Mouse (Mus musculus) neural tube, embryonic 14.5 days (tissue): Measurements from ENCODE around the gene Grasp. TPM values are rescaled to one million over a fixed set of nuclear protein-coding genes. Genes with fewer than 3 reads are reported as not detected.

Source experiments
- ATAC-seq: fragments of 200-750 bp; cut with Nextera tagmentation; 2 replicates; pipeline ENCODE4 v1.8.0; 2017; ENCODE audit warnings: low read depth, mild to moderate bottlenecking, moderate TSS enrichment, moderate library complexity
- H3K27ac ChIP-seq: fragments of 300-500 bp; sonication (generic); 2 replicates; pipeline ENCODE4 v1.5.1; 2014; ENCODE audit warnings: low read depth, mild to moderate bottlenecking, control low read depth, low read length, moderate library complexity, mixed read lengths
- H3K27me3 ChIP-seq: fragments of 300-500 bp; sonication (generic); 2 replicates; pipeline ENCODE4 v1.6.1; 2014; ENCODE audit warnings: low read length; ENCODE audit not compliant: control insufficient read depth, insufficient read depth
- H3K36me3 ChIP-seq: fragments of 300-500 bp; sonication (generic); 2 replicates; pipeline ENCODE4 v1.6.1; 2014; ENCODE audit warnings: low read length, mixed read lengths; ENCODE audit not compliant: control insufficient read depth, insufficient read depth
- H3K4me1 ChIP-seq: fragments of 300-500 bp; sonication (generic); 2 replicates; pipeline ENCODE4 v1.6.1; 2014; ENCODE audit warnings: low read length; ENCODE audit not compliant: control insufficient read depth, insufficient read depth
- H3K4me2 ChIP-seq: fragments of 300-500 bp; sonication (generic); 2 replicates; pipeline ENCODE4 v1.6.1; 2014; ENCODE audit warnings: mild to moderate bottlenecking, low read depth, low read length, control low read depth
- H3K4me3 ChIP-seq: fragments of 300-500 bp; sonication (generic); 2 replicates; pipeline ENCODE4 v1.5.1; 2014; ENCODE audit warnings: low read depth, low read length, control low read depth, mixed read lengths
- H3K9ac ChIP-seq: fragments of 300-500 bp; sonication (generic); replicated peaks from 2 replicates; pipeline ENCODE4 v1.6.1; 2014; ENCODE audit warnings: low read depth, mild to moderate bottlenecking, control low read depth, low read length, mixed read lengths
- H3K9me3 ChIP-seq: fragments of 300-500 bp; sonication (generic); 2 replicates; pipeline ENCODE4 v1.6.1; 2016; ENCODE audit warnings: low read length; ENCODE audit not compliant: control insufficient read depth
- WGBS: fragments of 180-500 bp; shearing (Covaris S2); extraction: QIAGEN DNeasy Blood & Tissue Kit; methylation state at CpG from one replicate; pipeline ENCODE4 v1.1.7; 2014; 5-methylcytosine and 5-hydroxymethylcytosine counted together
- polyA plus RNA-seq: library from polyadenylated mRNA; unstranded; fragments of >200 nt; fragmentation: Nextera tagmentation; extraction: Ambion mirVana; gene quantifications from 2 replicates; pipeline ENCODE4 v1.2.1, GENCODE M21; 2014

Grasp gene
- 1.0 and 2.4 TPM in 2 replicates for polyA plus RNA-seq

DNA sequence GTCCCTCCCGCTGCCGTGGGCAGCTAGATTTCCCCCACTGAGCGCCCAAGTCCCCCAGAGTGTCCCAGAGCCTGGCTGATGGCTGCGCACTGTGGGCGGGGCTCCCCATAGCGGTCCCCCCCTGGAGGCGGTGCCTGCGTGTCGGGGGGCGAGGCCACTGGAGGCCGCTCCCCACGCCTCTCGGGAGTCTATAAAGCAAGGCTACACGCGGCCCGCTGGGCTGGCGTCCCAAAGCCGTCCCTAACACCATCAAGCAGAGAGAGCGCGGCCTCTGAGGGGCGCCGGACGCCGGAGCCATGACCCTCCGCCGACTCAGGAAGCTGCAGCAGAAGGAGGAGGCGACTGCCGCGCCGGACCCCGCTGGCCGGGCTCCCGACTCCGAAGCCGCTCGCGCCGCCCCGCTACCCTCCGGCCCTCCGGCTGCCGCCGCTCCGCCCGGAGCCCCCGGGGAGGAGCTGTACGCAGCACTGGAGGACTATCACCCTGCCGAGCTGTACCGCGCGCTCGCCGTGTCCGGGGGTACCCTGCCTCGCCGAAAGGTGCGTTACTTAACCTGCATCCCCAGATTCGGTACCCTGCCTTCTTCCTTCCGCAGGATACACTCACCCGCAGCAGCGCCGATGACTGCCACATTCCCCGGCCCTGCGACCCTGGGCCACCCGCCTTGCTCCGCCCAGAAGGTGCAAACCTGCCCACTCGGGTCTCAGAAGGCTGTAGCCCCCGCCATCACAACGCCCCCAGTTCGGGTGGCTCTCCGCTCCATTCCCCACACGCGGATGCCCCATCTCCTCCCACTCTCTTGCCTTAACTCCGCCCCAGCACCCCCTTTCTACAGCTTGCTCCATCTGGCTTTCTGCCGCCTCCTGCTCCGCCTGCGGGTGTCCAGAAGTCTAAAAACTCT is at the start of gene Grasp:
Gene Grasp, plus strand, starts transcription at position 183 of the 901 bp plus-strand sequence.
- H3K4me3 ChIP-seq, result peak within 1 kb of the TSS; percentile 75
- H3K4me2 ChIP-seq, result peak within 1 kb of the TSS; percentile 80
- H3K27ac ChIP-seq, result no peak within 1 kb of the TSS
- peak; percentile 72 for ATAC-seq
- H3K4me1 ChIP-seq, result peaks cover 17% of the 10 kb centered on the region
- no peaks in the 10 kb centered on the region for H3K9me3 ChIP-seq
- under 1% methylated on average over 60 of the region's 77 CpGs for WGBS
- no peaks in the 10 kb centered on the region; the same call in 1 of the 2 replicates for H3K27me3 ChIP-seq
- no peaks in the 10 kb centered on the region for H3K36me3 ChIP-seq
- peak within 1 kb of the TSS; percentile 78 for H3K9ac ChIP-seq

DNA sequence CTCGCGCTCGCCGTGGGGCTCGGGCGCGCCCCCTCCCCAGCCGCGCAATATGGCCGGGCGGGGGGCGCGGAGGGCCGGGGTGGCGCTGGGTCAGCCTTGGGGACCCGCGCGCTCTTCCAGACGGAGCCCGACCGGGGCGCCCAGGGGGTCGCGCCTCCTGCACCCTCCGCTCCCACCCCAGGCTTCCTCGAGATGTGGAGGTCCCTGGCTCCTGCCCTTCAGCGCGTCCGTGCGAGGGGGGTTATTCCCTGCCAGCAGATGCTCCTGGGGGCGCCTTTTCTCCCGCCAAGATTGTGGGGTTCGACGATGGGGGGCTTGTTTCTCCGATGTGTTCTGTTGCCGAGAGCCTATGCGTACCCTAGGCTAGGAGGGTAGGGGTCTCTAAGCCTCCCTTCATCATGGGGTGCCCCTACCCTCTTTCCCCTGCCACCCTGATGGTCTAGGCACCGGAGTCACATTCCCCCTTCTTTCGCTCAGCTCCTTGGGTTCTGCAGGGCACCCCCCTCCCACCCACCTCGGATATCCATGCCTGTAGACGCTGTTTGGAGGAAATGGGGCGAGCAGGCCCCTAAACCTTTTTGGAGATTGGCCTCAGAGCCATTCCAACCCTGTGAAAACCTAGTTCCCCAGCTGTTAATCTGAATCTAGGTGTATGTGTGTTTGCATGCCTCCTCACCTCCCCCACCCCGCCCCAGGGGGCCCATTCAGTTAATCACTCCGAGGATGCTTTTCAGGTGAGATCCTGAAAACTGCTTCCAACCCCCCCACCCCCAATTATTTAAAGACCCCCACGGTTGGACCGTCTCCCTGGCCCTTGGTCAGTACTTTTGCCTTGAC is 49.5 kb upstream of the Grasp start:
- H3K4me3 ChIP-seq, result peak overlapping the region; percentile 55
- no peaks in the 10 kb centered on the region for H3K36me3 ChIP-seq
- no peaks in the 10 kb centered on the region for H3K9me3 ChIP-seq
- ATAC-seq, result peak; percentile 63
- peaks cover 26% of the 10 kb centered on the region for H3K4me1 ChIP-seq
- peak overlapping the region; percentile 82 for H3K27ac ChIP-seq
- WGBS, result 1% methylated on average over 17 of the region's 46 CpGs
- H3K27me3 ChIP-seq, result no peaks in the 10 kb centered on the region
- H3K4me2 ChIP-seq, result peak overlapping the region; percentile 83
- H3K9ac ChIP-seq, result peak overlapping the region; percentile 96

DNA sequence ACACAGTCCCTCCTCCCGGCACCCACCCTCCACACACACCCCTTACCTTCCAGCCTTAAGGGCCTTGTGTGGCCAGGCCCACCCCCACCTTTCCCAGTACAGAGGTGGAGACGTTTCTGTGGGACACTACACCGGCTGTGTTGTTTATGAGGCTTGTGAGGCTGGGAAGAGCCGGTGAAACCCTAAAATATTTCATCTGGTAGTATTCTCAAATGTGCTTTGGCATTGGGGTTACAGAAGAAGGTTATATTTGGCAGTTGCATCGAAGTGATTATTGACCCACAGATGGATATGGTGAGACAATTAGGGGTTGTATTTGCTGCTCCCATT is 48.9 kb upstream of the Grasp start:
- peak overlapping the region; percentile 83 for H3K4me2 ChIP-seq
- 0 out of 2 replicates have a peak, but pooled peaks have one; percentile 25 for ATAC-seq
- no peaks in the 10 kb centered on the region for H3K9me3 ChIP-seq
- H3K4me1 ChIP-seq, result peaks cover 28% of the 10 kb centered on the region
- no peaks in the 10 kb centered on the region for H3K27me3 ChIP-seq
- H3K9ac ChIP-seq, result peak overlapping the region; percentile 96
- peak overlapping the region; percentile 55 for H3K4me3 ChIP-seq
- WGBS, result 4% methylated on average over 5 of the region's 5 CpGs
- H3K36me3 ChIP-seq, result no peaks in the 10 kb centered on the region
- peak overlapping the region; percentile 82 for H3K27ac ChIP-seq

DNA sequence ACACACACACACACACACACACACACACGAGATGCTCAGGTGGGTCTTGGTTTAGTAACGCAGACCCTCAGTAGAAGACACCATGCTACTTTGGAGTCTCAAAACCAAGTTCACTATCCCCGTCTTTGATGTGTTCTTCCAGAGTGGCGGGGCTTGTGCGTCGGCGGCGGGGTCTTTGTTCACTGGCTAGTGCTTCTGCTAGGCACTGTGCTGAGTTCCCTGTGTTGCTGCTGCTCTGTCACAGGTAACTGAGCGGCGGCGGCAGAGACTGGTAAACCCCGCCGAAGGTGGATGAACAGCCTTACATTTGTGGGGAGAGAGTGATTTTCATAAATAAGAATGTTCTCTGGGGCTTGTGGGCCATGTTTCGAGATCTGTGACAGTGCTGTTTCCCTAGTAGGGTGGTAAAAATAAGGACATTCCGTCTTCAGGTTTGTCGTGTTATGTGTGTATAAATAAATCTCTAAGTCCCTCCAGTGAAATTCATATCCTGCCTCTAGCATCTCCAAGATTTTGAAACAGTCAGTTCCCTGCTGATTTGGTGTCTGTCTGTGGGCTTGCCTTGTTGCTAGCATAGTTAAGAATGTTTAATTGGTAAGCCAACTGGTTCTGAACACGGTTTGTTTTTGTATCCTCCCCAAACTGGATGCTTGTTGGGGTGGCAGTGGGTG is 48.2 kb upstream of the Grasp start:
- Histone ChIP-seq H3K9me3 (no peaks in the 10 kb centered on the region), H3K27ac (peak overlapping the region; percentile 82), H3K27me3 (no peaks in the 10 kb centered on the region), H3K36me3 (no peaks in the 10 kb centered on the region), H3K9ac (peak overlapping the region; percentile 96), H3K4me1 (peaks cover 32% of the 10 kb centered on the region), H3K4me2 (peak overlapping the region; percentile 83), H3K4me3 (peak overlapping the region; percentile 55)
- ATAC-seq, result no peak
- WGBS, result 18% methylated on average over 17 of the region's 17 CpGs

DNA sequence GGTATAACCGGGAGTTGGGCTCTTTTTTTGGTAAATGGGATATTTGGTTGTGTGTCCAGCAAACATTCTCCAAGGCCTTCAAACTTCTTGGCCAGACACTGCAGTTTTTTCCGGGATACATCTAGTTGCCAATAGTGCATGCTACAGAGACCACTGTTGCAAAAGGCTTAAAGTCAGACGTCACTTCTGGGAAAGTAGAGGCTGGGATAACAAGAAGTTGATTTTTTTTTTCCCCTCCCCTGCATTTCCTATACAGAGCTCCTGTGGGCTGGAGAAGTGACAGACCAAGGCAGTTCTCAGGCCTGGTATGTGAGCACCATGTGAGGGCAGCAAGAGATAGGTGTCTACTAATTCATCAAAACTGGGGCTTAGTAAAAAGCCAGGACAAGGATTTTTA is 47.7 kb upstream of the Grasp start:
- Histone ChIP-seq H3K4me2 (peak overlapping the region; percentile 83), H3K9me3 (no peaks in the 10 kb centered on the region), H3K27me3 (no peaks in the 10 kb centered on the region), H3K9ac (no peak overlapping the region; the same call in 1 of the 2 replicates), H3K4me1 (peaks cover 37% of the 10 kb centered on the region), H3K36me3 (no peaks in the 10 kb centered on the region), H3K4me3 (peak overlapping the region; percentile 55), H3K27ac (no peak overlapping the region)
- ATAC-seq, result no peak
- WGBS, result 52% methylated on average over 3 of the region's 3 CpGs

DNA sequence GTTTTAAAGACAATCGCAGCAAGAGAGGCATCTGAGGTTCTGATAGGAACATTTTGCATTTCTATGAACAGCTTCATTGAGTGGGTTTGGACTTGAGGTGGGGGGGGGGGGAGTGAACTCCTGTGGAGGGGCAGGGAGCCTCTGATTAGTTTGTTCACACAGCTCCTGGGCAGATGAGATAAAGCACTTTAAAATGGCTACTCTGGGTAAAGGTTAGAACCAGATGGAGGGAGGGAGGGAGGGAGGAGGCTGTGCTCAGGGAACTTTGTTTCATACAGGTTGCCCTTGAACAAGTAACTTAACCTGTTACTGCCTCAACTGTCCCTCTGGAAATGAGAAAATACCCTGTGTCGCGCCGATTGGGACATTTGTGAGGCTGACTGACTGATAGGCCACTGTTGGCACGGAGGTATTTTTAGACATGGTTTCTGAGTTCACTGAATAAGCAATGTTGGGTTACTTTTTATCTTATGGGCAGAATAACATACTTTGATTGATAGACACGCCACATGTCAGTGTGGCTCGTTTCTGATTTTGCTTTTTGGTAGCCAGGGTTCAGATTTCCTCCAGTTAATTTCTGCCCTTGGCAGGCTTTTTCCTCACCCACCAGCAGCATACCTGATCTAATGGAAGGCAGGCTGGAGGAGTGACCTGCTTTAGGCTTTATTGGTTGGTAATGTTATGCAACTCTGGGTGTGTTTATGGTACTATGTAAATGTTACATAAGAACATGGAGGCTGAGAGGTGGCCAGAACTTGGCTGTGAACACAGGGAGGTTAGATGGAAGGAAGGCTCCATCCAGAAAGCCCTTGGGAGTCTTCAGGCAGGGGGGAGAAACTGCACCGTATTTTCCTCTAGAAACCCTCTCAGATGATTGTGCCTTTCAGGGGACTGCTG is 46.9 kb upstream of the Grasp start:
- Histone ChIP-seq H3K27ac (no peak overlapping the region), H3K4me3 (no peak overlapping the region), H3K27me3 (no peaks in the 10 kb centered on the region), H3K9me3 (no peaks in the 10 kb centered on the region), H3K4me2 (peak overlapping the region; percentile 83; the same call in 1 of the 2 replicates), H3K36me3 (no peaks in the 10 kb centered on the region), H3K9ac (no peak overlapping the region), H3K4me1 (peaks cover 42% of the 10 kb centered on the region)
- WGBS, result 61% methylated on average over 8 of the region's 8 CpGs
- no peak for ATAC-seq

DNA sequence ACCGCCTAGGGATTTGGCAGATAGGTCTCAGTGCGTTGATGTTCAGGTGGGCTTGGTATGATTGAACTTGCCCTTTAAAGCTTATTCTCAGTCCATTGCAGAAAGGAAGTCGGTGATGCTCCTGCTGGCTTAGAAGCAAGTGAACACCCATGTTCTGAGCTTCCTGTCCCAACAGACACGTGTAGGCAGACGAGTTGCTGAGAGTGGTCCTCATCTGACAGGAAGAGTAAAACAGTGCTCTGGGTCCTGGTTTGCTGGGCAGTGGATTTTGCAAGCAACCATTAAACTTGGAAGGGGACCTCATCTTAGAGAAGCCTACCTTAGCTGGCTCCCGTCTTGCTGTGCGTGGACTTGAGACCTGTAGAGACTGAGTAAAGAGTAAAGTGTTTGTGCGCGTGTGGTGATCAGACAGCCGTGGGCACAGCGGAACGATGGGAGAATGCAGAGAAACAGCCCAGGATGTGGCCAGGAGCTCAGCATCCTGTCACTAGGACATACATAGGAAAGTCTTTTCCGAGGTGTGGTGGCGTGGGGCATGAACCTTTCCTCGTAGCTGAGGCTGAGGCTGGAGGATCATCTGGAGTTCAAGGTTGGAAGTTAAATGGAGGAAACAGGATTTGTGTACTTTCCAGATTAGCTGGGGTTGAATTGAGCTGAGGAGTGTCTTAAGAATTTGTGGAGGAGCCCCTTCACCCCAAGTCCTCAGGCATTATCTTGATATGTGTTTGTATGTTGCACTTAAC is 43.5 kb upstream of the Grasp start:
- Histone ChIP-seq H3K27me3 (no peaks in the 10 kb centered on the region), H3K4me3 (no peak overlapping the region), H3K4me1 (peaks cover 42% of the 10 kb centered on the region), H3K4me2 (no peak overlapping the region), H3K9ac (no peak overlapping the region), H3K9me3 (no peaks in the 10 kb centered on the region), H3K36me3 (no peaks in the 10 kb centered on the region), H3K27ac (no peak overlapping the region)
- no peak for ATAC-seq
- 52% methylated on average over 15 of the region's 15 CpGs for WGBS

DNA sequence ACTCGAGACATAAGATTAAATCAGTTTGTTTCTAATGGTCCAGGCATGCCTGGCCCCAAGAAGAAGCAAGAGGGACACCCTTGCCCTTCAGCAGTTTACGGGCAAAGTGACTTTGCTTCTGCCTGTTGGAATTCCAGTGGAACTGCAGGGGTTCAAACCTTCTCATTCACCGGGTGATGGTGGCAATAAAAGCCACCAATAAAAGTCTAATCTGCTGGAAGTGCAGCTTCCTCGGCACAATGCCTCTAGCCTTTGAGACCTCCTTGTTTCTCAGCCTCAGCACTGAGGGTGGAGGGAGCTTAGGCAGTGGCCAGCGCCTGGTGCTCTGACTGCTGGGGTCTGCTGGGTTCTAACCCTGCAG is 42.9 kb upstream of the Grasp start:
- no peak overlapping the region for H3K4me2 ChIP-seq
- peaks cover 36% of the 10 kb centered on the region for H3K4me1 ChIP-seq
- no peak overlapping the region for H3K27ac ChIP-seq
- ATAC-seq, result no peak
- H3K36me3 ChIP-seq, result no peaks in the 10 kb centered on the region
- WGBS, result 9% methylated on average over 5 of the region's 5 CpGs
- no peaks in the 10 kb centered on the region for H3K27me3 ChIP-seq
- no peaks in the 10 kb centered on the region for H3K9me3 ChIP-seq
- no peak overlapping the region for H3K9ac ChIP-seq
- no peak overlapping the region for H3K4me3 ChIP-seq
